Mouse (Mus musculus) erythroblast, embryonic 14.5 days (primary cell): Measurements from ENCODE around the gene Il12rb1. TPM values are rescaled to one million over a fixed set of nuclear protein-coding genes. Genes with fewer than 3 reads are reported as not detected.
A peak's percentile ranks its signal among the peaks of the same experiment; 100 is the strongest.

Source experiments
- H3K27me3 ChIP-seq: 2 replicates; pipeline ENCODE4 v1.6.1; 2012; ENCODE audit warnings: inconsistent platforms; ENCODE audit not compliant: control insufficient read depth
- H3K36me3 ChIP-seq: 2 replicates; pipeline ENCODE4 v1.6.1; 2012; ENCODE audit warnings: mild to moderate bottlenecking, inconsistent platforms; ENCODE audit not compliant: control insufficient read depth
- H3K4me1 ChIP-seq: 2 replicates; pipeline ENCODE4 v1.6.1; 2012; ENCODE audit warnings: inconsistent platforms; ENCODE audit not compliant: control insufficient read depth
- H3K4me3 ChIP-seq: replicated peaks from 2 replicates; pipeline ENCODE3; 2012; ENCODE audit warnings: moderate library complexity, mild to moderate bottlenecking, inconsistent platforms
- H3K9me3 ChIP-seq: 2 replicates; pipeline ENCODE4 v1.6.1; 2012; ENCODE audit warnings: low read length, inconsistent platforms, mixed read lengths; ENCODE audit not compliant: control insufficient read depth
- GATA1 ChIP-seq: IDR thresholded peaks from 2 replicates; pipeline ENCODE4 v1.6.1; 2012; ENCODE audit warnings: low read length, inconsistent platforms, mixed read lengths
- TAL1 ChIP-seq: IDR thresholded peaks from 3 replicates; pipeline ENCODE4 v1.6.1; 2012; ENCODE audit warnings: low read length, inconsistent platforms, mixed read lengths
- polyA plus RNA-seq: library from polyadenylated mRNA; stranded (reverse); fragments of >175 nt; gene quantifications from 2 replicates; pipeline ENCODE4 v1.2.3, GENCODE M21; 2012

Gene Il12rb1
- polyA plus RNA-seq, 1 experiment = 0.03 TPM

- no peak for TF ChIP-seq GATA1
Observed at GRCm38 (mm10) chr8:70804481-70805206, 3.6 kb upstream of the Il12rb1 start, which contains the start of gene Mast3. TSS of gene Mast3 (minus strand) at chr8:70805054.

GRCm38 (mm10) chr8:70806541-70806940, 1.7 kb upstream of the Il12rb1 start:
- TF ChIP-seq GATA1 = no peak
- no peak for TF ChIP-seq TAL1
- Histone ChIP-seq H3K27me3 (peaks cover 14% of the 10 kb centered on the region), H3K4me1 (peaks cover 57% of the 10 kb centered on the region)

More at GRCm38 (mm10) chr8:70804481-70805206, 3.6 kb upstream of the Il12rb1 start, which contains the start of gene Mast3:
- H3K9me3 ChIP-seq = no peaks in the 10 kb centered on the region
- no peaks in the 10 kb centered on the region for H3K36me3 ChIP-seq
- H3K4me1 ChIP-seq = peaks cover 57% of the 10 kb centered on the region
- peaks cover 25% of the 10 kb centered on the region for H3K27me3 ChIP-seq
- peak within 1 kb of the TSS; percentile 66 for H3K4me3 ChIP-seq

GRCm38 (mm10) chr8:70807304-70807703, 945 bp upstream of the Il12rb1 start:
- Histone ChIP-seq H3K36me3 (no peaks in the 10 kb centered on the region), H3K27me3 (peaks cover 14% of the 10 kb centered on the region), H3K4me1 (peaks cover 51% of the 10 kb centered on the region), H3K9me3 (no peaks in the 10 kb centered on the region), H3K4me3 (no peak overlapping the region)
- no peak for TF ChIP-seq TAL1
- TF ChIP-seq GATA1 = no peak

More at GRCm38 (mm10) chr8:70806541-70806940, 1.7 kb upstream of the Il12rb1 start:
- no peaks in the 10 kb centered on the region for H3K36me3 ChIP-seq
- no peaks in the 10 kb centered on the region for H3K9me3 ChIP-seq
- no peak overlapping the region for H3K4me3 ChIP-seq

- no peak for TF ChIP-seq GATA1
- Histone ChIP-seq H3K36me3 (no peaks in the 10 kb centered on the region), H3K9me3 (no peaks in the 10 kb centered on the region), H3K27me3 (peaks cover 18% of the 10 kb centered on the region), H3K4me3 (no peak overlapping the region), H3K4me1 (peaks cover 34% of the 10 kb centered on the region)
Observed at GRCm38 (mm10) chr8:70808955-70809701, 879 bp downstream of the Il12rb1 start.

- Histone ChIP-seq H3K4me1 (peaks cover 20% of the 10 kb centered on the region), H3K27me3 (peaks cover 18% of the 10 kb centered on the region), H3K9me3 (no peaks in the 10 kb centered on the region), H3K36me3 (no peaks in the 10 kb centered on the region), H3K4me3 (no peak overlapping the region)
- TF ChIP-seq TAL1 (no peak), GATA1 (no peak)
Observed at GRCm38 (mm10) chr8:70810962-70811680, 2.9 kb downstream of the Il12rb1 start.

- Histone ChIP-seq H3K36me3 (no peaks in the 10 kb centered on the region), H3K4me3 (no peak overlapping the region), H3K27me3 (peaks cover 24% of the 10 kb centered on the region), H3K9me3 (no peaks in the 10 kb centered on the region), H3K4me1 (peaks cover 21% of the 10 kb centered on the region)
- TF ChIP-seq TAL1 = no peak
- TF ChIP-seq GATA1 = no peak
Observed at GRCm38 (mm10) chr8:70812055-70812454, 3.8 kb downstream of the Il12rb1 start.

- TF ChIP-seq TAL1 = no peak
- TF ChIP-seq GATA1 = no peak
- Histone ChIP-seq H3K4me3 (no peak overlapping the region), H3K27me3 (peaks cover 28% of the 10 kb centered on the region), H3K9me3 (no peaks in the 10 kb centered on the region), H3K36me3 (no peaks in the 10 kb centered on the region), H3K4me1 (peaks cover 18% of the 10 kb centered on the region)
Observed at GRCm38 (mm10) chr8:70812885-70813284, 4.6 kb downstream of the Il12rb1 start.

- H3K9me3 ChIP-seq = peaks cover 4% of the 10 kb centered on the region
- TF ChIP-seq GATA1 = no peak
- TF ChIP-seq TAL1 = no peak
- peak overlapping the region; percentile 55 for H3K4me3 ChIP-seq
- no peaks in the 10 kb centered on the region for H3K36me3 ChIP-seq
- peaks cover 40% of the 10 kb centered on the region for H3K4me1 ChIP-seq
- peaks cover 36% of the 10 kb centered on the region for H3K27me3 ChIP-seq
Observed at GRCm38 (mm10) chr8:70816679-70817078, 8.4 kb downstream of the Il12rb1 start.

- Histone ChIP-seq H3K27me3 (peaks cover 27% of the 10 kb centered on the region), H3K4me3 (no peak overlapping the region), H3K4me1 (peaks cover 56% of the 10 kb centered on the region), H3K36me3 (no peaks in the 10 kb centered on the region), H3K9me3 (peaks cover 4% of the 10 kb centered on the region)
- TF ChIP-seq TAL1 (no peak), GATA1 (no peak)
Observed at GRCm38 (mm10) chr8:70820101-70820935, 12.1 kb downstream of the Il12rb1 start.
